Mouse (Mus musculus): Measurements from ENCODE around the gene Rpl9-ps6.

DNA sequence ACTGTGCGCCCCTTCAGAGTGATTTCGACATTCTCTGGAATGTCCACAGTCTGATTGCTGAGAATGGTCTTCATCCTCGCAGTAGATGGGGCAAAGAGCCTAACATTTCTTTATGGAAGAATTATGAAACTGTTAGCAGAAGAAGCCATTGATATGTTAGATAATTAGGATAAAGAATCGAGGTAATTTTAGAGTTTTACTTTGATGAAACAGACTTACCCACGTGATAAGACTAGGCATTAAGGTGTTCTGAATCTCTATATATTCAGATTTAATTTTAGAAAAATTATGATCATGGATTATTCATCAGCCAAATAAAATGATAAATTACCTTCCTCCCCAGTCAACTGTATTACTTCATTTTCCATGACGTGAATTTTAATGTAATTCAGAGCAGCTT, at the start of gene Rpl9-ps6:
- TF ChIP-seq CTCF (IDR thresholded peaks at IDR 0.05; ENCODE audit: borderline replicate concordance, extremely low read depth, insufficient read depth, insufficient read length) (no peak), POLR2A (IDR thresholded peaks at IDR 0.05; ENCODE audit: borderline replicate concordance, extremely low read depth, insufficient read depth, insufficient read length, poor library complexity, severe bottlenecking) (no peak)

Data from brain, embryonic 14.5 days (tissue).